Comparison of ENCODE assay signal across 13 mouse cellular contexts in genomic region chr19:4291161-4291560, GRCm38 (mm10).
"Had no signal": no experiment of that assay in that cellular context is flagged by ENCODE, and none has a peak within 500 bp of the region (broad histone marks: within the 10 kb centered on the region; RNA-seq: fewer than 3 reads in every experiment).

No protein-coding gene starts in this region.

- H3K9ac ChIP-seq: liver, embryonic 14.5 days; lung, embryonic 14.5 days; midbrain, embryonic 12.5 days; neural tube, embryonic 13.5 days; neural tube, embryonic 15.5 days had no signal

- ATAC-seq: midbrain, embryonic 16.5 days had no signal

- DNase-seq: lung, embryonic 14.5 days; lung, postnatal 10 days; midbrain, embryonic 14.5 days; retina, postnatal 1 day; right cerebral cortex, postnatal 25 days; right cerebral cortex, postnatal 4 days had no signal

- H3K27ac ChIP-seq: liver, embryonic 14.5 days; midbrain, embryonic 10.5 days; midbrain, embryonic 12.5 days; neural tube, embryonic 13.5 days; neural tube, embryonic 15.5 days had no signal

- H3K4me2 ChIP-seq: lung, embryonic 14.5 days; midbrain, embryonic 12.5 days; neural tube, embryonic 13.5 days; neural tube, embryonic 15.5 days had no signal

- H3K4me3 ChIP-seq: midbrain, embryonic 10.5 days; midbrain, embryonic 12.5 days; myocyte; neural tube, embryonic 13.5 days; neural tube, embryonic 15.5 days had no signal

- H3K27me3 ChIP-seq: midbrain, embryonic 12.5 days; neural tube, embryonic 13.5 days; neural tube, embryonic 15.5 days had no signal

- H3K4me1 ChIP-seq: midbrain, embryonic 12.5 days had no signal

- H3K9me3 ChIP-seq: midbrain, embryonic 10.5 days; midbrain, embryonic 12.5 days; neural tube, embryonic 13.5 days; neural tube, embryonic 15.5 days had no signal
